Mouse (Mus musculus) midbrain, embryonic 11.5 days (tissue): ENCODE results near the gene Nprl2. TPM values are rescaled to one million over a fixed set of nuclear protein-coding genes. Genes with fewer than 3 reads are reported as not detected.
A peak's percentile ranks its signal among the peaks of the same experiment; 100 is the strongest.

Source experiments
- ATAC-seq: fragments of 200-750 bp; cut with Nextera tagmentation; 2 replicates; pipeline ENCODE4 v1.8.0; 2017; ENCODE audit warnings: moderate TSS enrichment, moderate library complexity; ENCODE audit not compliant: low FRiP score
- DNase-seq: peaks from one replicate; pipeline ENCODE4 v3.0.0; 2015; ENCODE audit warnings: low spot score; ENCODE audit errors: missing footprints
- H3K27ac ChIP-seq: fragments of 300-500 bp; sonication (generic); 2 replicates; pipeline ENCODE4 v1.5.1; 2014; ENCODE audit warnings: low read depth, low read length
- H3K27me3 ChIP-seq: fragments of 300-500 bp; sonication (generic); 2 replicates; pipeline ENCODE4 v1.6.1; 2014; ENCODE audit warnings: mild to moderate bottlenecking, low read length, moderate library complexity, mixed read lengths; ENCODE audit not compliant: control insufficient read depth, insufficient read depth
- H3K36me3 ChIP-seq: fragments of 300-500 bp; sonication (generic); 2 replicates; pipeline ENCODE4 v1.6.1; 2014; ENCODE audit warnings: mild to moderate bottlenecking, low read length, moderate library complexity, mixed read lengths; ENCODE audit not compliant: control insufficient read depth, insufficient read depth
- H3K4me1 ChIP-seq: fragments of 300-500 bp; sonication (generic); 2 replicates; pipeline ENCODE4 v1.6.1; 2014; ENCODE audit warnings: low read length; ENCODE audit not compliant: control insufficient read depth, insufficient read depth
- H3K4me2 ChIP-seq: fragments of 300-500 bp; sonication (generic); 2 replicates; pipeline ENCODE4 v1.6.1; 2014; ENCODE audit warnings: mild to moderate bottlenecking, moderate library complexity
- H3K4me3 ChIP-seq: fragments of 300-500 bp; sonication (generic); 2 replicates; pipeline ENCODE4 v1.5.1; 2014; ENCODE audit warnings: low read depth, low read length
- H3K9ac ChIP-seq: fragments of 300-500 bp; sonication (generic); 2 replicates; pipeline ENCODE4 v1.6.1; 2014; ENCODE audit warnings: low read length
- H3K9me3 ChIP-seq: fragments of 300-500 bp; sonication (generic); 2 replicates; pipeline ENCODE4 v1.6.1; 2016; ENCODE audit warnings: low read length; ENCODE audit not compliant: control insufficient read depth
- WGBS: fragments of 180-500 bp; shearing (Covaris S2); extraction: QIAGEN DNeasy Blood & Tissue Kit; methylation state at CpG from one replicate; pipeline ENCODE4 v1.1.7; 2014; 5-methylcytosine and 5-hydroxymethylcytosine counted together
- polyA plus RNA-seq: library from polyadenylated mRNA; unstranded; fragments of >200 nt; fragmentation: Nextera tagmentation; extraction: Ambion mirVana; gene quantifications from 2 replicates; pipeline ENCODE4 v1.2.1, GENCODE M21; 2014

The Nprl2 gene
- polyA plus RNA-seq = 39.1 and 43.3 TPM in 2 replicates

DNA sequence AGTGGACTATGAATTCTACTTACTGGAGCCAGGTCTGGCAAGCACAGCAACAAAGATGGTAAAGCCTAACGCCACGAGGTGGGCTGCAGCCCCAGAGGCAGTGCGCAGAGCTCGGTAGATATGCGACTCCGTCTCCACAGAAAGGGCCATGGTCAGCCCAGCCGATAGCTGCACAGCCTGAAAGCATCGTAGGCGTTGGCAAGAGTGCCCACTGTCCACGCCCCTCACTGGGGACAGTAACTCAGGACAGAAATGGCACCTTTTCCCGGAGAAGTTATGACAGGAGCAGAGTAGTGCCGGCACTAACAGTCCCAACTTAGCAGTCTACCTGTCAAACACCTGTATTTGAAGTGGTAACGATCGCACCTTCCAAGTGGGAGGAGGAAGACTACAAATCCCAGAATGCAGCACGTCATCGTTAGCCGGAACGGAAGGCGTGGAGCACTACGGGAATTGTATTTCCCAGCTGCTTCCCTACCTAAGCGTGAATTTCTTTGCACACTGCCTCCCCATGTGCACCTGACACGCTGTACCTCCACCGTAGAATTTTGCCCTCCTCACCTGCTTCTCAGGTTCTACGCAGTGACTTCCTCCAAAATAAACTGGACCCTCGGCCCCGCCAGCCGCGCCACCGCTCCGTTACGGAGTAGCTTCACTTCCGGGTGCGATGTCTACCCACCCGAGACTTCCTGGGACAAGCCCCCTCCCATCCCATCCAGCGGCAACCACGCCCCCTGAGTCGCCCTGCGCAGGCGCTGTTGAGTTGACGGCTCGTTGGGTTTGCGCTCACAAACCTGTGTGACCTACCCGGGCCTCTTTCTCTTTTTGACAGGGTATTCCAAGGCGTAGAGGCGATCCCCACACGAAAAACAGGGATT, at the start of gene Nprl2, which contains the start of gene Cyb561d2:
Gene Nprl2 (plus strand): TSS at position 753 of the 878 bp plus-strand sequence.
Gene Cyb561d2 (minus strand): TSS at position 720 of the 878 bp plus-strand sequence.
- Histone ChIP-seq H3K27me3 (no peaks in the 10 kb centered on the region; the same call in 1 of the 2 replicates), H3K9ac (peak within 1 kb of the TSS; percentile 72), H3K4me2 (peak within 1 kb of the TSS; percentile 65), H3K4me1 (peaks cover 20% of the 10 kb centered on the region), H3K4me3 (peak within 1 kb of the TSS; percentile 71), H3K36me3 (peaks cover 14% of the 10 kb centered on the region), H3K27ac (no peak within 1 kb of the TSS), H3K9me3 (no peaks in the 10 kb centered on the region)
- peak; percentile 99 for DNase-seq
- WGBS = under 1% methylated on average over 46 of the region's 46 CpGs
- peak; percentile 89 for ATAC-seq

GRCm38 (mm10) chr9:107493511-107493910, 48.5 kb upstream of the Nprl2 start:
- no peaks in the 10 kb centered on the region for H3K27me3 ChIP-seq
- DNase-seq = no peak
- no peak overlapping the region for H3K27ac ChIP-seq
- H3K9me3 ChIP-seq = no peaks in the 10 kb centered on the region
- peaks cover 5% of the 10 kb centered on the region; the same call in 1 of the 2 replicates for H3K4me1 ChIP-seq
- 59% methylated on average over 1 of the region's 1 CpGs for WGBS
- H3K4me3 ChIP-seq = no peak overlapping the region
- no peaks in the 10 kb centered on the region for H3K36me3 ChIP-seq
- H3K4me2 ChIP-seq = no peak overlapping the region
- ATAC-seq = no peak
- H3K9ac ChIP-seq = no peak overlapping the region

- no peaks in the 10 kb centered on the region for H3K36me3 ChIP-seq
- DNase-seq (no peak), ATAC-seq (peak; percentile 57; the same call in 1 of the 2 replicates)
- no peak overlapping the region for H3K27ac ChIP-seq
- WGBS = 47% methylated on average over 12 of the region's 12 CpGs
- no peaks in the 10 kb centered on the region for H3K27me3 ChIP-seq
- H3K4me1 ChIP-seq = peaks cover 5% of the 10 kb centered on the region; the same call in 1 of the 2 replicates
- no peaks in the 10 kb centered on the region for H3K9me3 ChIP-seq
- H3K4me3 ChIP-seq = no peak overlapping the region
- no peak overlapping the region for H3K4me2 ChIP-seq
- H3K9ac ChIP-seq = no peak overlapping the region
Observed at GRCm38 (mm10) chr9:107494238-107494637, 47.8 kb upstream of the Nprl2 start.

- Histone ChIP-seq H3K9me3 (no peaks in the 10 kb centered on the region), H3K36me3 (no peaks in the 10 kb centered on the region), H3K27me3 (no peaks in the 10 kb centered on the region), H3K9ac (no peak overlapping the region), H3K4me1 (peaks cover 5% of the 10 kb centered on the region; the same call in 1 of the 2 replicates), H3K4me3 (no peak overlapping the region), H3K4me2 (no peak overlapping the region), H3K27ac (no peak overlapping the region)
- 90% methylated on average over 3 of the region's 3 CpGs for WGBS
- DNase-seq = no peak
- no peak for ATAC-seq
Observed at GRCm38 (mm10) chr9:107496359-107496758, 45.7 kb upstream of the Nprl2 start.

- H3K9ac ChIP-seq = no peak overlapping the region
- H3K4me1 ChIP-seq = no peaks in the 10 kb centered on the region
- H3K4me3 ChIP-seq = no peak overlapping the region
- no peaks in the 10 kb centered on the region for H3K27me3 ChIP-seq
- WGBS = 91% methylated on average over 3 of the region's 3 CpGs
- H3K4me2 ChIP-seq = no peak overlapping the region
- ATAC-seq = no peak
- H3K36me3 ChIP-seq = no peaks in the 10 kb centered on the region
- H3K27ac ChIP-seq = no peak overlapping the region
- no peak for DNase-seq
- no peaks in the 10 kb centered on the region for H3K9me3 ChIP-seq
Observed at GRCm38 (mm10) chr9:107500708-107501286, 41.2 kb upstream of the Nprl2 start.

DNA sequence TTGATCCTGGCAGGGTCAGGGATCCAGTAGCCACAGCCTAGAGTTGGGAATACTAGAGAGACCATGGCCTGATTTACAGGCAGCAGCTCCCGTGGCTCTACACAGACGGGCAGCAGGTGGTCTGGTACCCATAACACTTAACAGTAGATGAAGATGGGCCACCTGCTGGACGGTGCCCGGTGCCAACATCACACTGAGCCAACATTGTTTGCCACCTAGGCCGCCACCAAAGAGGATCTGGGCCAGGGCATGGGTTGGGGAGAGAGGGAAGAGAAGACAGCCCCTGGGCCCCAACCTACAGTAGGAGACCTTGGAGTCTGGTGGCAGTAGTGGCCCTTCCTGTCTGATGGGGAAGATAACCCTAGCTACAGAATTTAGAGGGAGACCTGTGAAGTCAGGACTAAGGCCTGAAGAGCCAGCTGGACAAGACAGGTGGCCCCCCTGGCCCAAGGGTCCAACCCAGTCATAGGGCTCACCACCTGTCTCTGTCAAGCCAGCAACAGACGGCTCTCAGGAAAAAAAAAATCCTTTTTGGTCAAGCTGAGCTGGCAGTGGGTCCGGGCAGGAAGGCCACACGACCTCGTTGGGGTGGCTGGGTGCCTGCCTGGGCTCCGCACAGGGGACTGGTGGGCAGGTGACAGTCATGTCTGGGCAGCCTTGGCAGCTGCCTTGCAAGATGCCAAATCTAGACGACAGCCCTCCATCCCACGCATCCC, 39.7 kb upstream of the Nprl2 start:
- Histone ChIP-seq H3K9me3 (no peaks in the 10 kb centered on the region), H3K4me3 (no peak overlapping the region), H3K27me3 (no peaks in the 10 kb centered on the region), H3K4me2 (no peak overlapping the region), H3K27ac (no peak overlapping the region), H3K36me3 (no peaks in the 10 kb centered on the region), H3K9ac (no peak overlapping the region), H3K4me1 (no peaks in the 10 kb centered on the region)
- ATAC-seq (no peak), DNase-seq (no peak)
- 88% methylated on average over 12 of the region's 12 CpGs for WGBS

DNA sequence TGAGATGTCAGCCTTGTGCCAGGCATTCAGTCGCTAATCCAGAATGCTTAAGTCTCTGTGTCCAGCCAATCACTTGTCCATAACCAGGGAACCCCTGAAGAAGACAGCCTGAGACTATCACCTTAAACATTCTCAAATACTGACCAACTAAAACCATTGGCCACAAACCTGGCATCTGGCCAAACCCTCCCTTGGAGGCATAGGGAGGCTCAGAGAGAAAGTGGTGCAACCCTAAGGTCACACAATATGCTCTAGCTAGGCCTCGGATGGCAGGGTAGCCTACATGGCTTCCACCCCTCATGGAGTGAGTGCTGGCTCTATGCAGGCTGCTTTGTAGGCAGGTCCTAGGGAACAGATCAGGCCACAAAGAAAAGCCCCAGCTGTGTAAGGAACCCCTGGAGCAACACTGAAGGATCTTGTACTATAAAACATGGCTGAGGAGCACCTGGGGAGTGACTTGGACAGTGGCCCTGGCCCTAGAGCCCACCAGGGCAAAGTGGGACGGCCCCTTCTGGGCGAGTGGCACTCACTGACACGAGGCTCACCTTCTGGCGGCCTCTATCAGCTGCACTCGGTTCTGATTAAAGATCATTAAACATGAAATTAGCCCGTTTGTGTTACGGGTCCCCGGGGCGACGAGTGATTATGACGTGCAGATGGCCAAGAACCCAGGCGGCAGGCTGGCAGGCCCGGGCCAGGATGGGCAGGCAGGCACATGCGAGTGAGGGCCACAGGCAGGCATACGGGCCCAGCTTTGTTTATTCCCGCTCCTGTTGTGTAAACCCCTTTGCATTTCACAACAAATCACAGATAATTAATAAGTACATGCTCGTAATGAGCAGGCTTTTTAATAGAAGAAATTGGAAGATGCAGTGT, 37.1 kb upstream of the Nprl2 start:
- no peaks in the 10 kb centered on the region for H3K36me3 ChIP-seq
- H3K27me3 ChIP-seq = no peaks in the 10 kb centered on the region
- no peaks in the 10 kb centered on the region for H3K4me1 ChIP-seq
- WGBS = 91% methylated on average over 19 of the region's 19 CpGs
- no peak overlapping the region for H3K4me2 ChIP-seq
- ATAC-seq = no peak
- H3K9me3 ChIP-seq = no peaks in the 10 kb centered on the region
- DNase-seq = no peak
- H3K9ac ChIP-seq = no peak overlapping the region
- no peak overlapping the region for H3K4me3 ChIP-seq
- H3K27ac ChIP-seq = no peak overlapping the region

DNA sequence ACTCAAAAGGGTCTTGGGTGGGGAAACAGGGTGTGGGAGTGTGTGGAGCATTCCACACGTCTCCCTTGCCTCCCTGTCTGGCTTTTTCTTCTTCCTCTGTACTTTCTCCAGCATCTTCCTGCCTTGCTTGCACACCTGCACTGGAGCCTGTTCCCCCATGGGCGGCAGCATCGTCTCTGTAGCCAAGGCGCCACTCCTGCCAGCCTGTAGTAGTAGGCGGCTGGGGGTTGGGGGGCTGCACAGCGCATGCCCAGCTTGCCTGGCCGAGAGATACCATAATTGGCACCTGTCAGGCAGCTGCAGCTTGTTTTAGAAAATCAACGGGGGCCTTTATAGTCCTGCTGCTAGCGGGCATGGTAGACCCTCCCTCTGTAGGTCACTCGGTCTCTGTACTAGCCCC, 33.8 kb upstream of the Nprl2 start:
- Histone ChIP-seq H3K9me3 (no peaks in the 10 kb centered on the region), H3K9ac (no peak overlapping the region), H3K27me3 (no peaks in the 10 kb centered on the region), H3K4me1 (peaks cover 3% of the 10 kb centered on the region), H3K4me3 (no peak overlapping the region), H3K4me2 (no peak overlapping the region), H3K27ac (no peak overlapping the region), H3K36me3 (no peaks in the 10 kb centered on the region)
- no peak for DNase-seq
- no peak for ATAC-seq
- WGBS = 69% methylated on average over 10 of the region's 10 CpGs
